Mouse (Mus musculus): ENCODE measurements around the gene Kif5c.

Gene Kif5c

DNA sequence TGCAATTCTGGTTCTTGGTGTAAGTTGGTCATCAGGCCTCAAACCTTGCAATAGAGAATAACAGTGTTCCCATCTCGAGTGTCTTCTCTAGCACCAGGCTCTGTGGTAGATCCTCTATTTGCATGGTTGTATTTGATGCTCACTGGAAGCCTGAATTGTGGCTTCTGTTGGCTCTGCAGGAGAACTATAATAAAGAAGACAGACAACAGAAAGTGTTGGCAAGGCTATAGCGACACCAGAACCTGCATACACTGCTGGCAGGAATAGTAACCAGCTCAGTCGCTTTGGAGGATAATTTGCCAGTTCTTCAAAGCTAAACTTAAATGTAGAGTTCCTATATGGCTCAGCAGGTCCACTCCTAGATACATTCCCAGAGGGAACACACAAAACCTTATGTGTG, 38.6 kb downstream of the Kif5c start:
- in situ Hi-C loops (cut with MboI; ENCODE audit: low pct_unique_long_range_greater_than_20kb in 1 of 2, low sequenced_read_pairs in 2 of 2, unreplicated experiment in 1 of 2), result no loop called here

DNA sequence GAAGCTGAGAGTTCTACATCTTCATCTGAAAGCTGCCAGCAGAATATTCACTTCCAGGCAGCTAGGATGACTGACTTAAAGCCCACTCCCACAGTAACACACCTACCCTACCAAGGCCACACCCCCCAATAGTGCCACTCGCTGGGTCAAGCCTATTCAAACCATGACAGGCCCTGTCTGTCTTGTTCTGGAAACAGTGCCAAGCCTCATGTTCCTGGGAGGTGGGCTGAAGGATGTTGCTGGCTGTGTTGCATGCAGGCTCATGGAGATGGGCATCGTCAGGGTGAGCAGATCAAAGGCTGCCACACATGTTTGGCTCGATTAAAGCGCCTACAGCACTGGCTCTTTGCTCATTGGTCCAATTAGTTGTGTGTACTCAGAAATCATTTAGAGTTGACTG, 39.9 kb downstream of the Kif5c start:
- in situ Hi-C loops (cut with MboI; ENCODE audit: low pct_unique_long_range_greater_than_20kb in 1 of 2, low sequenced_read_pairs in 2 of 2, unreplicated experiment in 1 of 2), result no loop called here

- in situ Hi-C loops (cut with MboI; ENCODE audit: low pct_unique_long_range_greater_than_20kb in 1 of 2, low sequenced_read_pairs in 2 of 2, unreplicated experiment in 1 of 2), result no loop called here
Measured at GRCm38 (mm10) chr2:49659964-49660363, 40.9 kb downstream of the Kif5c start.

DNA sequence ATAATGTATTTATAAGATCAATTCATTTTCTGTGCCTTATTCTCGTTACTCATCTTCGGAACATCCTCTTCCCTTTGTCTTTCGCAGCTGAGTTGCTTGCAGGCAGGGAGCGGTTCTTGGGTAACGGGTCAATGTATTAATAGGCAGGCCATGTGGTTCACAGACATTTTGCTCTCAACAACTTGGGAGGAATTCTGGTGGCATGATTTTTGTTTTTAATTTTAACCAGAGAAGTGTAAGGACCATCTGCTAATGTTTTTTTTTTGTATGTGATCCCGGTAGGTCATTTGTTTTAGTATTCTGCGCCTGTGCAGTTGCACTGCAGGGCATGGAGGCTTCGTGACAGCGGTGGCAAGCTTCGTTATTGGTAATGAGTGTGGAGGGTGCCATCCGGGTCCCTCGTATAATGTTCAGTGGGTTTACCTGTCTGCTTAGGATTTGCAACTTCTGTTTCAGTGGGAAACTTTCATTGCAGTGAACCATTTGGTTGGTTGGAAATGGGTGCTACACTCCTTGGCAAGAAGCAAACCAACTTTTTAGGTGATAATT, 41.4 kb downstream of the Kif5c start:
- in situ Hi-C loops (cut with MboI; ENCODE audit: low pct_unique_long_range_greater_than_20kb in 1 of 2, low sequenced_read_pairs in 2 of 2, unreplicated experiment in 1 of 2), result no loop called here

DNA sequence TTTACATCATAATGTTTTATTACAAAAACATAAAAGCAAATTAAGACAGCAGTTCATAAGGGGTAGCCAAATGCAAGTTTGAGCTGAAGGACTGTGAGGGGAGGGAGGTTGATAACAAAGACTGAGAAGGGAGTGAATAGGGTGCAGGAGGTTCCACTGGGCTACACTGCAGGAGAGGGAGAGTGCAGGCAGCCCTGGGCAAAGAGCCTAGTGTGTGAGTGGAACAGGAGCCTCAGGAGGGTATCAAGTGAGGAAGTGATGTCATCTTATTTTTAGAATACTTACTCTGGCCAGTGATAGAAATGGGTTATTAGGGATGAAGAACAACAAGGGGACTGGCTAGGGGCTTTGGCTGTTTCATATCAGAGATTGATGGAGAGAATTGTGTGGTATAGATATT, 42.2 kb downstream of the Kif5c start:
- in situ Hi-C loops (cut with MboI; ENCODE audit: low pct_unique_long_range_greater_than_20kb in 1 of 2, low sequenced_read_pairs in 2 of 2, unreplicated experiment in 1 of 2), result no loop called here

DNA sequence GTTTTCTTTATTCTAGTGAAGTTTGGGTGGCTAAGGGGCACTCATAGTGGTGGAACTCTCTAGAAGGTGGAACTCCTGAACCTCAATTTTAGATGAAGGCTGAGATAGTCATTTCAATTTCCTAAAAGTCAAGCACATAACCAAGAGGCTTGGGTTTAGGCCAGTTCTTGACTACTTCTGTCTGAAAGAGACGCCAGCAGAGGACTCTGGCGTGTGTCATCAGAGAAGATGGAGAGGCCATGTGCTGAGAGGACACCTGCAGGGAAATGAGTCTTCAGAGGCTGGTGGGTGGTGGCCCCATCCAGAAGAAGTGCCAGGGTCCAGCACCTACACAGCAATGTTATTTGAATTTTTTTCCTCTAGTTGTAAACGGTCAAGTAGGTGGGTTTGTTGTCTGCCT, 42.8 kb downstream of the Kif5c start:
- in situ Hi-C loops (cut with MboI; ENCODE audit: low pct_unique_long_range_greater_than_20kb in 1 of 2, low sequenced_read_pairs in 2 of 2, unreplicated experiment in 1 of 2), result no loop called here

DNA sequence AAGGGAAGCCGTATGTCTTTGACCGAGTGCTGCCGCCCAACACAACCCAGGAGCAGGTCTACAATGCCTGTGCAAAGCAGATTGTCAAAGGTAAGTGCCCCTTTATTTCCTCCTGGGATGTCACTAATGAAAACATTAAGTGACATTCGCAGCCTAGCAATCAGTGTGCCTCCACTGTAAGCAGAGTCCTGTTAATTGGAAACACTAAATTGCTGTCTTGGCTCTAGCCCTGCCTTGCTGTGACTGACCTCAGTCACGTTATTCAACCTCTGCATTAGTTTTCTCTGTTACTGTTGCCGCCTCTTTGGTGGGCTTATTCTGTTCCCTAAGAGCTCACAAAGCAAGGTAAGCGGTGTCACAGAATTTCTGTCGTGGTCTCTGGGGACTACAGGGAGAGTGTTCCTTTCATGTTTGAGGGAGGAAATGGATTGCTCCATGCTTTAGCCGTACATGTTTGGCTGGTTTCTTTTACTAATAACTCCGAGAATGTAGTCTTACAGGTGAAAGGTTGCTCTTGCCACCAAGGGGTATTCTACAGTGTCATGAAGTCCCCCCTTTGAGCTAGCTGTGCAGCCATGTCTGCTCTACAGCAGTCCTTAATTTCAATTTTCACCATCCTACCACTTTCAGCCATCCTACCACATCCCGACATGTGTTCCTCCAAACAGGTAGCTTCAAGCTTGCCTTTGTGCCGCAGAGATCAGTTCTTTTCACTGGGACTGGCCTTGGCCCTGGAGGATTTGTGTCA, 52.8 kb downstream of the Kif5c start:
- in situ Hi-C loops (cut with MboI; ENCODE audit: low pct_unique_long_range_greater_than_20kb in 1 of 2, low sequenced_read_pairs in 2 of 2, unreplicated experiment in 1 of 2), result no loop called here

DNA sequence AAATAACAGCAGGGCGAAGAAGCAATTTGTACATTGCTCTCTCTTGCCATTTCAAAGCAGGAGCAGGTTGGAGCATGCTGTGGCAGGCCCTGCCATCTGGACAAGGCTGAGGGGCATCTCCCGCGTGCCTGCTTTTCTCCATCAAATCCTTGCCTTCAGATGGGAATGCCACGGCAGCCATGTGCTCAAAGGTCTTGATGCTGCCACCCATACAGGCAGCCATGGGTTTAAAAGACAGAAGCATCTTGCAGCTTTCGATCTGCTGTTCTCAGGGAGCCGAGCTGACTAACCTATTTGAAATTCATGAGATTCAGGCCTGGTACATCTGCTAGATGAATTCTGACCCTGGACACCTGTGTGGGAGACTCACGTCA, 53.4 kb downstream of the Kif5c start:
- in situ Hi-C loops (cut with MboI; ENCODE audit: low pct_unique_long_range_greater_than_20kb in 1 of 2, low sequenced_read_pairs in 2 of 2, unreplicated experiment in 1 of 2), result no loop called here

DNA sequence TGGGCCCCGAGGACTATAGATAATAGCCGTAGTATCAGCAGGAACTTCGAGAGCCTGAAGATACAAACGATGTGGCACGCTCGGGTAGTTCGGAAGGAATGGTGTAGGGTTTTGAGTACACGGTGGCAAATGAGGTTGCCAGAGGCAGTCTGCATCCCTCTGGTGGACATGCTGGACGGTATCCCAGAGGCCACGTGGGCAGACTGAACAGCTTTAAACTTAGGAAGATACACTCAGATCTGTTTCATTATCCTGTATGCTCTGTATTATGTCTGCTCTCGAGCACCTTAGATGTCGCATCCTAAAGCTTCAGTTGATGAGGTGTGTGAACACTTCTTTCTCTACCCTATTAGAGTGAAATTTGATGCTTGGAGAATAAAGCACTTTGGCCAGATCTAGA, 56.9 kb downstream of the Kif5c start:
- in situ Hi-C loops (cut with MboI; ENCODE audit: low pct_unique_long_range_greater_than_20kb in 1 of 2, low sequenced_read_pairs in 2 of 2, unreplicated experiment in 1 of 2), result no loop called here

DNA sequence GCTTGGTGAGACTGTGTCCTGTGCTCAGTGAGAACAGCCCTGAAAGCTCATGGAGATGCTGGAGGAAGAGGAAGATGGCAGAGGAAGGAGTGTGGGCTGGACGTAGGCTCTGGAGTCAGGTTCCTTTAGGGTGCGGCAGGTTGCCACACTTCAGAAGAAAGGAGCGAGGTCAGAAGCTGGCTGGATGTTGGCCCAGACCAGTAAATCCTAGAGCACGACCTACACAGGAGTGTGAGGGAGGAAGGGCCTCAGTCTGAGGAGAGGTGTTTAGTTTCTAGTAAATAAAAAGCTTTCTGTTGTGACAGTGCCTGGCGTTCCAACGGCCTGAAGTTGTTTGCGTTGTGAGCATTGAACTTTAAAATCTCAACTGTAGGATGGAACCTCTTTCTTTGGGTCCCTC, 59.3 kb downstream of the Kif5c start:
- in situ Hi-C loops (cut with MboI; ENCODE audit: low pct_unique_long_range_greater_than_20kb in 1 of 2, low sequenced_read_pairs in 2 of 2, unreplicated experiment in 1 of 2), result no loop called here

DNA sequence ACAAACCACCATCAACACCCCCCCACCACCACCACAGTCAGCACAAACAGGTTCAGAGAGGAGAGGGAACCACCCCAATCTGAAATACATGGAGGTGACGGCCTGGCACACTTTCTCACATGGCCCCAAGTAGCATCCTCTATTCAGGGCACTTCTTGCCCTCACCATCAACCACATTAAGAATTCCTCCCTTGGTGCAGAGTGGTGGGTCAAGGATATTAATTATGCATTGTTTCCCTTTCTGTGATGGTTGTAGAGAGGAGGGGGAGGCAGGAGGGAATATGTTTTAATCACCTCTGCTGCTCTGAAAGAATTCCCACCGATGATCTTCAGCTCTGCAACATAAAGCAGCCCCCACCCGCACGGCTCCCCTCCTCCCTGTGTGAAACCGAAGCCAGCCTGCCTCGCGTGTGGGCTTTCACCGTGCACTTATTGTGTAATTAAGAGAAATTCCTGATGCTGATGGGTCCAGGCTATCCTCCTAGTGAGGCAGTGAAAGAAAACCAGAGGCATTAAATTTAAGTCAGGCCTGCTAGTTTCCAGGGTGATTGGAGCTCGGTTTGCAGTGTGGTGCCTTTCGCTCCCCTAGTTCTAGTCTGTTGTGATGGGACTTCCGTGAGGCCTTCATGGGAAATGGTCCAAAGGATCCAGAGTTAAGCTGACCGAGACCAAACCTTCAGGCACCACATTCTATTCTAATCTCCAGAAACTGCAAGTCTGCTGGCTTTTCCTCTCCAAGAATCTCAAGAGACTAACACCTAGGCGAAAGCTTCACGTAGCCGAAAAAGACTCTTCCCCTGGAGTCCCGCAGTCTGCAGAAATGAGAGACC, 60.3 kb downstream of the Kif5c start:
- in situ Hi-C loops (cut with MboI; ENCODE audit: low pct_unique_long_range_greater_than_20kb in 1 of 2, low sequenced_read_pairs in 2 of 2, unreplicated experiment in 1 of 2), result no loop called here

DNA sequence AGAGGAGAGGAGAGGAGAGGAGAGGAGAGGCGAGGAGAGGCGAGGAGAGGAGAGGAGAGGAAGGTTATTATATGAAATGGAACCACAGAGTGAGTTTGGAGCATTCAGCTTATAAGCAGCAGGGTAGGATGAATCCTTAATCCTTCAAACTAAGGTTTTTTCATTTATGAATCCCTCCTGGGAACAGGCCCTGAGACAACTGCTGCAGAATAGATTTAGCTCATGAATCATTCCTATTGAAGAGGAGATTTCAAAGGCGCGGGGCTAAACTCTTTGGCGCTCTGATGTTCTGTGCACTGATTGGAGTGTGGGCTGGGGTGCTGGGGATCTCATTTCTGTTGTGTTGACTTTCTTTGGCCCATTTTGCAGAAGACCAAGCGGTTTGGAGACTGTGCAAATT, 63.7 kb downstream of the Kif5c start:
- in situ Hi-C loops (cut with MboI; ENCODE audit: low pct_unique_long_range_greater_than_20kb in 1 of 2, low sequenced_read_pairs in 2 of 2, unreplicated experiment in 1 of 2), result no loop called here

- in situ Hi-C loops (cut with MboI; ENCODE audit: low pct_unique_long_range_greater_than_20kb in 1 of 2, low sequenced_read_pairs in 2 of 2, unreplicated experiment in 1 of 2), result no loop called here
Measured at GRCm38 (mm10) chr2:49684808-49685207, 65.7 kb downstream of the Kif5c start.

GRCm38 (mm10) chr2:49690421-49690826, 71.3 kb downstream of the Kif5c start:
- in situ Hi-C loops (cut with MboI; ENCODE audit: low pct_unique_long_range_greater_than_20kb in 1 of 2, low sequenced_read_pairs in 2 of 2, unreplicated experiment in 1 of 2), result no loop called here

DNA sequence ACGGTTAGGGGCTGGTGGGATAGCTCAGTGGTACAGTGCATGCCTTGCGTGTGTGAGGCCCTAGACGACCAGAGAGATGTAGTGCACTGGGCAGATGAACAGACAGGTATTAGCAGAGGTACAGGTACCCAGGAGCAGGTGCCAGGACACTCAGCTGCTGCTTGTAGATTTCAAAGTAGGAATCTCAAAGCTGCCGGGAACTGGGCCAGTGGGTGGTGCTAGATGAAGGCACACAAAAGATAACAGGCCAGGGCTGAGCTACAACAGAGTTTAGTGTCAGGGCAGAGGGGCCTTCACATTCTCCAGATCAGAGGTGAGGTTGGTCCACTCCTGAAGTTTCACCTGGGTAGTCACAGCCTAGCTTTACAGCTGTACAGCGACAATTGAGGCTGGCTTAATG, 72.3 kb downstream of the Kif5c start:
- in situ Hi-C loops (cut with MboI; ENCODE audit: low pct_unique_long_range_greater_than_20kb in 1 of 2, low sequenced_read_pairs in 2 of 2, unreplicated experiment in 1 of 2), result no loop called here

GRCm38 (mm10) chr2:49694727-49695126, 75.6 kb downstream of the Kif5c start:
- in situ Hi-C loops (cut with MboI; ENCODE audit: low pct_unique_long_range_greater_than_20kb in 1 of 2, low sequenced_read_pairs in 2 of 2, unreplicated experiment in 1 of 2), result no loop called here

DNA sequence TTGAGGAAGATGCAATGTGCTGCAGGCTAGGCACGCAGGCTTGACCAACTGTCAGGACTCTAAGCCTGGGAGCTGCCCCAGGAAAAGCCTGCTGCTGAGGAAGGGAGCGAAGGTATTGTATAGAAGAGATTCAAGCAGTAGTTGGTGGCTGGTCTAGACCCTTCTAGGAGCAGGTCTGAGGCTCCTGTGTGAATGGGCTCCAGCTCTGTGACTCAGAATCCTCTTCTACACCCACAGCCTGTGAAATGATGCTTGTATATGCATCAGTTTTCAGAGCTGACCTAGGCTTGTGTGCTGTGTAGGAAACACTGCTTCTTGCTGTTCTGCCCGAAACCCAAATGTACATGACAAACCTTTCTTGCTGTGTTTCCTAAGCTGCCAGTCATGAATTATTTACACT, 76.4 kb downstream of the Kif5c start:
- in situ Hi-C loops (cut with MboI; ENCODE audit: low pct_unique_long_range_greater_than_20kb in 1 of 2, low sequenced_read_pairs in 2 of 2, unreplicated experiment in 1 of 2), result no loop called here

- in situ Hi-C loops (cut with MboI; ENCODE audit: low pct_unique_long_range_greater_than_20kb in 1 of 2, low sequenced_read_pairs in 2 of 2, unreplicated experiment in 1 of 2), result no loop called here
Measured at GRCm38 (mm10) chr2:49698851-49699250, 79.8 kb downstream of the Kif5c start.

DNA sequence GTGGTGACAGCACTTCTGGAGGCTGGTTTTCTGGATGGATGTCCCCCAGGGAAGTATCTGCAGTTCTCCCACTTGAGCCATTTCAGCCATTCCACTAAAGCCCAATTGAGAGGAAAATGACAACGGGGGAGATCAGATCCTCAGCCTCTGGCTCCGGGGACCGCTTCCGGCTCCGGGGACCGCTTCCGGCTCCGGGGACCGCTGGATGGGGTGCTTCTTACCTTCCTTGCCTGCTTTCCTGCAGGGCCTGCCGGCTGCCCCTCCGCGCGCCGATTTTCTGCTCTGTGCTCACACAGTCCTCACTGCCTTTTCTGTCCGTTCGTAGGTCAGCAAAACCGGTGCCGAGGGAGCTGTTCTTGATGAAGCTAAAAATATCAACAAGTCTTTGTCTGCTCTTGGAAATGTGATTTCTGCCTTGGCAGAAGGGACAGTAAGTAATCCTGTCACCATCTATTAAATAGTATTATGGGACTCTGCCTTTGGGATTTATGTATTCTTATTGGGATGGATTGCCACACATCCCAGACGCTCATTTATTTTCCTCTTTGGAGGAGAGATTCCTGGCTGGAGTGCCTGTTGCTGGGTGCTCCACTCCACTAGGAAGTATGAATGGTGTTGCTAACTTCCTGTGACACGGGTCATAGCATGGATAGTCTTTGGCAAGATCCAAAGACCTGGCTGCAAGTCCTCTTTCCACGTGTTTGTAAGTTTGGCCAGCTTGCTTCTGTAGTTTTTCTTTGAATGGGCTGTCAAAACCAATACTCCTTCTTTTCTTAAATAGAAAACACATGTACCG, 81.3 kb downstream of the Kif5c start:
- in situ Hi-C loops (cut with MboI; ENCODE audit: low pct_unique_long_range_greater_than_20kb in 1 of 2, low sequenced_read_pairs in 2 of 2, unreplicated experiment in 1 of 2), result loop anchor here in 1 of 2 experiments (25.0 kb wide), 1 partner anchor 788 kb away; no protein-coding TSS in a partner anchor

Data from mouse embryonic stem cell (cell line).